Mouse (Mus musculus) midbrain, embryonic 14.5 days (tissue): Measurements from ENCODE around the gene Fcor. TPM values are rescaled to one million over a fixed set of nuclear protein-coding genes. Genes with fewer than 3 reads are reported as not detected.

ENCODE experiments used
- ATAC-seq: fragments of 200-750 bp; cut with Nextera tagmentation; 2 replicates; pipeline ENCODE4 v1.8.0; 2017; ENCODE audit warnings: moderate number of reproducible peaks, moderate library complexity; ENCODE audit not compliant: low FRiP score, low TSS enrichment
- DNase-seq: peaks from one replicate; pipeline ENCODE4 v3.0.0-alpha.2; 2015
- H3K27ac ChIP-seq: fragments of 300-500 bp; sonication (generic); replicated peaks from 2 replicates; pipeline ENCODE4 v1.5.1; 2014; ENCODE audit warnings: mild to moderate bottlenecking, low read depth, low read length, moderate library complexity
- H3K27me3 ChIP-seq: fragments of 300-500 bp; sonication (generic); 2 replicates; pipeline ENCODE4 v1.6.1; 2014; ENCODE audit warnings: low read length, control low read depth, mixed read lengths; ENCODE audit not compliant: control insufficient read depth, insufficient read depth
- H3K36me3 ChIP-seq: fragments of 300-500 bp; sonication (generic); 2 replicates; pipeline ENCODE4 v1.6.1; 2014; ENCODE audit warnings: low read length, control low read depth; ENCODE audit not compliant: control insufficient read depth, insufficient read depth
- H3K4me1 ChIP-seq: fragments of 300-500 bp; sonication (generic); 2 replicates; pipeline ENCODE4 v1.6.1; 2014; ENCODE audit warnings: mild to moderate bottlenecking, antibody characterized with exemption, low read length, control low read depth; ENCODE audit not compliant: control insufficient read depth, insufficient read depth
- H3K4me2 ChIP-seq: fragments of 300-500 bp; sonication (generic); 2 replicates; pipeline ENCODE4 v1.6.1; 2014; ENCODE audit warnings: mild to moderate bottlenecking, low read length, moderate library complexity
- H3K4me3 ChIP-seq: fragments of 300-500 bp; sonication (generic); replicated peaks from 2 replicates; pipeline ENCODE4 v1.5.1; 2014; ENCODE audit warnings: low read depth, low read length
- H3K9ac ChIP-seq: fragments of 300-500 bp; sonication (generic); replicated peaks from 2 replicates; pipeline ENCODE4 v1.6.1; 2014; ENCODE audit warnings: mild to moderate bottlenecking, low read length, moderate library complexity
- H3K9me3 ChIP-seq: fragments of 300-500 bp; sonication (generic); 2 replicates; pipeline ENCODE4 v1.6.1; 2016; ENCODE audit warnings: low read length, control low read depth, mixed read lengths; ENCODE audit not compliant: control insufficient read depth
- WGBS: fragments of 180-500 bp; shearing (Covaris S2); extraction: QIAGEN DNeasy Blood & Tissue Kit; methylation state at CpG from one replicate; pipeline ENCODE4 v1.1.7; 2014; 5-methylcytosine and 5-hydroxymethylcytosine counted together
- polyA plus RNA-seq: library from polyadenylated mRNA; unstranded; fragments of >200 nt; fragmentation: Nextera tagmentation; extraction: Ambion mirVana; gene quantifications from 2 replicates; pipeline ENCODE4 v1.2.1, GENCODE M21; 2014

Fcor gene
- polyA plus RNA-seq, 1 experiment from 2014 or later: 16.4 TPM

DNA sequence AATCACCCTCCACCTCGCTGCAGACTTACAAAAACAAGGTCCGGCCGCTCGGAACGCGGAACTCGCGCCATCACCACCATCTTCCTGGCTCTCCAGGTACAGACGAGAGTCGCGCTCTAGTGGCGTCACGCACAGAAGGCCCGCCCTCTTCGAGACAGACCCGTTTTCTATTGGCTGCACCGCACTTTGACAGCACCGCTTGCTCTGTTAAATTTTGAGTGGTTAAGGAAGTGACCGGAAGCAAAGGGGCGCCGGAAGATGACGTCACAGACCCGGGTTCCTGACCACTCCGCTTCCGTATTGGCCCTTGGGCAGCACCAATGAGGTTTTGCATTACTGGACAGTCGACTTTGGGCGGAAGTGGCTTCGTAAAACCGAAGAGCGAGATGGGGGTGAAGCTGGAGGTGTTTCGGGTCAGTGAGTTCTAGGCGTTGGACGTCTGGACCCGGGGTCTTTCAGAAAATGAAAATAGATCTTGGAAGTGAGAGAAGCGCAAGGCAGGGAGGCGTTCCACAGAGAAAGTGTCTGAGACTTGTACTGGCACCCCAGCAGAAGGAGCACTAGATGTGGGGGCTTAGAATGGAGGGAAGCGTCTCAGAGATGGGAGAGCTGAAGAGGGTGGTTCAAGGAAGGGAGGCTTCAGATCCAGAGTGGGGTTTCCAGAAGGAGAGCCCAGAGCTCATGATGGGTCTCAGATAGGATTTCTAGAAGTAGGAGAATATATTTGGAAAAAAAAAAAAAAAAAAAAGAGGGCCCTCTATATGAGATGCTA lies 50.8 kb downstream of the Fcor start, which contains the start of the genes Xab2 and Pet100:
Gene Xab2 (minus strand): TSS at position 118 of the 772 bp plus-strand sequence.
Gene Pet100 (plus strand): TSS at position 350 of the 772 bp plus-strand sequence.
- no peaks in the 10 kb centered on the region for H3K9me3 ChIP-seq
- H3K4me2 ChIP-seq: peak within 1 kb of the TSS; percentile 93
- H3K36me3 ChIP-seq: peaks cover 25% of the 10 kb centered on the region
- peaks cover 12% of the 10 kb centered on the region for H3K4me1 ChIP-seq
- peak within 1 kb of the TSS; percentile 69 for H3K9ac ChIP-seq
- peak; percentile 100 for DNase-seq
- peak; percentile 98 for ATAC-seq
- peak within 1 kb of the TSS; percentile 75 for H3K4me3 ChIP-seq
- H3K27ac ChIP-seq: no peak within 1 kb of the TSS
- WGBS: under 1% methylated on average over 37 of the region's 37 CpGs
- no peaks in the 10 kb centered on the region for H3K27me3 ChIP-seq

Other genes starting within 250 kb of the Fcor start
- 3.2 and 3.9 TPM in 2 replicates for gene Pex11g, start 204.7 kb downstream of the Fcor start, polyA plus RNA-seq
- 0.18 and 0.58 TPM in 2 replicates for gene Tex45, start 201.5 kb downstream of the Fcor start, polyA plus RNA-seq
- gene Zfp358, start 179.2 kb downstream of the Fcor start, polyA plus RNA-seq: 53.0 and 80.8 TPM in 2 replicates
- gene Mcoln1, start 171.9 kb downstream of the Fcor start, polyA plus RNA-seq: 76.7 and 78.9 TPM in 2 replicates
- gene Pnpla6, start 157.0 kb downstream of the Fcor start, polyA plus RNA-seq: 26.4 and 31.1 TPM in 2 replicates
- gene C330021F23Rik, start 104.4 kb downstream of the Fcor start, polyA plus RNA-seq: 0.27 and 0.70 TPM in 2 replicates
- 43.1 and 49.0 TPM in 2 replicates for gene Camsap3, start 85.1 kb downstream of the Fcor start, polyA plus RNA-seq
- 47.5 and 51.1 TPM in 2 replicates for gene Xab2, start 51.0 kb downstream of the Fcor start, polyA plus RNA-seq
- 95.5 and 103 TPM in 2 replicates for gene Pet100, start 50.8 kb downstream of the Fcor start, polyA plus RNA-seq
- 6.5 and 12.4 TPM in 2 replicates for gene Pcp2, start 46.8 kb downstream of the Fcor start, polyA plus RNA-seq
- gene Stxbp2, start 41.4 kb downstream of the Fcor start, polyA plus RNA-seq: 21.3 and 26.6 TPM in 2 replicates
- gene Retn, start 16.6 kb downstream of the Fcor start, polyA plus RNA-seq: 0.70 TPM in 1 of 2 replicates, not detected in the other
- 0.14 TPM in 1 of 2 replicates, not detected in the other for gene Mcemp1, start 6.6 kb downstream of the Fcor start, polyA plus RNA-seq
- gene Trappc5, start 3.9 kb upstream of the Fcor start, polyA plus RNA-seq: 48.0 and 56.9 TPM in 2 replicates
- gene Fcer2a, start 21.8 kb upstream of the Fcor start, polyA plus RNA-seq: 0.32 and 0.38 TPM in 2 replicates
- gene Clec4g, start 48.3 kb upstream of the Fcor start, polyA plus RNA-seq: not detected in 2 replicates
- not detected in 2 replicates for gene Cd209a, start 76.6 kb upstream of the Fcor start, polyA plus RNA-seq
- not detected in 2 replicates for gene Cd209e, start 181.9 kb upstream of the Fcor start, polyA plus RNA-seq
- gene Cd209d, start 206.2 kb upstream of the Fcor start, polyA plus RNA-seq: not detected in 2 replicates